Mouse (Mus musculus) megakaryocyte, embryonic 14.5 days (primary cell): ENCODE results near the gene Npff.

ENCODE experiments used
- FLI1 ChIP-seq: IDR thresholded peaks from 2 replicates; pipeline ENCODE4 v1.6.1; 2012; ENCODE audit warnings: low read length, inconsistent platforms, mixed read lengths
- GATA1 ChIP-seq: IDR thresholded peaks from 3 replicates; pipeline ENCODE4 v1.6.1; 2012; ENCODE audit warnings: mixed read lengths, low read length, inconsistent platforms, borderline replicate concordance

GRCm38 (mm10) chr15:102502254-102502840, 22.4 kb downstream of the Npff start:
- no peak for TF ChIP-seq GATA1
- TF ChIP-seq FLI1 = no peak
